Mouse (Mus musculus) gonadal fat pad, adult 2 months (tissue): ENCODE measurements at regions not wholly inside any gene's neighbourhood (a gene's known extent, or its start where the extent isn't known, plus 50 kb on each side); places are given as distances from the start of the nearest gene placed in this dataset.

Experiments
- DNase-seq: peaks from one replicate; pipeline ENCODE4 v3.0.0-alpha.2; 2012; ENCODE audit warnings: low read depth

DNA sequence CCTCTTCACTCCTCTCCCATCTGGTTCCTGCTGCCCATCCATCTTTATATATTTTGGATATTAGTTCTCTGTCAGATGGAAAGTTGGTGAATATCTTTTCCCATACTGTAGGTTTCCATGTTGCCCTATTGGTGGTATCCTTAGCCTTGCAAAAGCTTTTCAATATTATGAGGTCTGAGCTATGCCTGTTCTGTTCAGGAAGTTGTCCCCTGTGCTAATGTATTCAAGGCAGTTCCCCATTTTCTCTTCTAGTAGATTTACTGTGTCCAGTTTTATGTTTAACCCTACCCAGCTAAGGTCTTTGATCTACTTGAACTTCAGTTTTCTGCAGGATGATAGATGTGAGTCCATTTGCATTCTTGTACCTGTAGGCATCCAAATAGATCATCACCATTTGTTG is 109.4 kb upstream of the Tusc1 start:
- DNase-seq = no peak

DNA sequence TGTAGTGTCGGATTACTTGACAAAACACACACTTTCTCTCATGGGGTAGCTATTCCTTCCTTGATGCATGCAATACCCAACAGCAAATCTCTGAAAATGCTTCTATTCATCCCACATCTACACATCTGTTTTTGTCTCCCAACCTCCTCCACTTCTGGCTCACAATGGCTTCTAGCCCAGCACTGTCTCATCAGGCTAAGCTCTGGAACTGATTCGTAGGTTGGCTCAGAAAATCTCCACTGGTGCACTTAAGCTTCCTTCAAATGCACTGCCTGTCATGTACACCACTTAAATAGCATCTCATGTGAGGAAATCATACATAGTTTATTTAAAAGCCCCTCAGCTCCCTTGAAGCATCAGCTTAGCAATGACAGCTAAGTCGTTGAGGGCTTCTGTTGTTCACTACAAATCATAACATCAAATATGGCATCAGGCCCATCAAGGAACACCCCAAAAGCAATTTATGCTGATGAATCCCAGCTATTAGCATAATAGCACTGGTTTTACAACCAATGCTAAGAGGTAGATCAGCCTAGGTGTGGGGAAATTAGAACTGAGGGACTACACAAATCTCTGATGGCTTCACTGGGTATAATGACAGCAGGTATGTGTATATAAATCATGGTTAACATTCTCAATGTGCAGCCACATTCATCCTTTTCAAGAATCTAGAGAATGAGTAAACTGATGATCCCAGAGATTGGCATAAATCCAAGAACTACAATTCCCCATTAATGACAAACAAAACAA is 103.5 kb upstream of the Tusc1 start:
- DNase-seq = no peak

DNA sequence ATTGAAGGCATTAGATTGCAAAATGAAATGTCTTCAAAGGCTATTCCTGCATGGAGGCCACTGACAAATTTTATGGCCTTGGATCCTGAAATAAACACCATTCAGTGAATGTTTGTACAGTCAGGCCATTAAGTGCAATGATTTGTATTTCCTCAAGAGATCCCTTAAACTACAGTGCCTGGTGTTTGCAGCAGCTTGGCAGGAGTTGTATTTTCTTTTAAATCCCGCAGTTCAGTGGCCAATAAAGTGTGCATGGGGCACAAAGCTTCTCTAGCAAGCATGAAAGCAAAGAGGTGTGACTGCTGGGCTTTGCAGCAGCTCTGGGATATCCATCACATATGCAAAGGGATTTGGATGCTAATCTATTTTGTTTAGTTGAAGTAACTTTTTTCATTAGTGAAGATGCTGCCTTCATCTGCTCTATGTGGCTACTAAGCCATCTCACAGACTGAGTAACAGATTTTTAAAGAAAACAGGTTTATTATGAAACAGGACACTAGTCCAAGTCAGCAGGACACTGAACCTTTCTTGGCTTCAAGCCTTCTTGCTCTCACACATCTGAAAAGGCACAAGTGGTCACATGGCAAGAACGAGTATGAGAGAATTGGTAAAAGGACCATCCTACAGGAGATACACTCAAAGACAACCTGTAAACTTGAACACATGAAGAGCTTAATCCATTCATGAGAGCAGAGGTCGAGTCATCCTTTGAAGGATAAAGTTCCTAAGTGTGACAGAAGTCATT is 102.2 kb upstream of the Tusc1 start:
- no peak for DNase-seq

GRCm38 (mm10) chr4:93412695-93413094 is 77.4 kb upstream of the Tusc1 start:
- DNase-seq = no peak

GRCm38 (mm10) chr4:93406876-93407275 is 71.6 kb upstream of the Tusc1 start:
- no peak for DNase-seq

DNA sequence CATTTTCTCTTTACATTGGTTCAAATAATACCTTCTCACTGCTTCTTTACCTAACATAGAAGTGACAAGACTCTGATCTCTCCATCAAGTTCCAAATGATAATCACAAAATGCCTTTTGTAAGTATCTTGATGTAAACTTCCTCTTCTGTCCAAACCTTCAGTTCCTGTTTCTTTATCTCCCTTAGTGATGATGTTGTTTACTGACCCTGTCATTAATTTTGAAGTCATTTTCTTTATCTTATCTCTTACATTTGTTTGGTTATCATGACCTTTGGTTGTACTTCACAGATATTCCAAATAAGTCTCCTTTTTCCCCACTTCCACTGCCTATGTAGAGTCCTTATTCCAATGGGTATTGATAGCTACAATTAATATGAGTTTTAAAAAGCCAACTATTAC is 65.3 kb upstream of the Tusc1 start:
- no peak for DNase-seq
